Mouse (Mus musculus): Measurements from ENCODE around the gene Plxna2. TPM values are rescaled to one million over a fixed set of nuclear protein-coding genes. Genes with fewer than 3 reads are reported as not detected.

The Plxna2 gene
- total RNA-seq, 2 experiments from 2014 or later, result 8.8 to 10.1 TPM

- no peak for DNase-seq
These were observed 150.8 kb downstream of the Plxna2 start for GRCm38 (mm10) chr1:194768799-194769198.

DNA sequence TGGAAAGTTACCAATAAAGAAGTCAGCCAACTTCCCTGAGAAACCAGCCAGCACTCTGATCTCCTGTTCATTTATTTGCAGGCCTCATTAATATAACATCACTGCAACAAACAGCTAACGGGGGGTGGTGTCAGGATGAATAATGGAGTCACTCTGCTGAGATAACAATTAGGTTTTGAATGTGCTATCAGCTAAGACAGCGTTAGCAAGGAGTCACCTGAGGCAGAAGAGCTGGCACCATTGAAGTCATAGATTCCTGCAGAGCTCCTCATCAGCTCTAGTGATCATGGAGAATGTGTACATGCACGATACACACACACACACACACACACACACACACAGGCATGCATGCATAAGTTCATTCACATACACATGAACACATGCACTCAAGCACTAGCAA is 154.0 kb downstream of the Plxna2 start:
- DNase-seq, result no peak

- no peak for DNase-seq
These were observed 155.9 kb downstream of the Plxna2 start for GRCm38 (mm10) chr1:194773899-194774298.

DNA sequence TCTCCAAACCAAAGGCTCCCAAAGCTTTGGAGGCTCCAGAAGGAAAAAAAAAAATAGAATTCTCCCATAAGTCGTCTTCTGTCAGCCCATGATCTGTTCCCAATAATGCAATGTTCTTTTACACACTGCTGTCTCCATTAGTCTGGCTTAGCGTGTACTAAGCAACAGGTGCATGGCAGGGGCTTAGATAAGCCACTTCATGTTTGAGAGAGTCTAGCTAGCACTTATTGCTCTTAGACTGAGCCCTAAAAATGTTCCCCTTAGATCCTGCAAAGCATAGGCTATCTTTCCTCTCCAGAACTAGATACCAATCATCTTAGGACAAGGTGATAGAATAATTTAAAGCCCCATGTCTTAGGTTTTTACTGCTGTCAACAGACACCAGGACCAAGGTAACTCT is 156.3 kb downstream of the Plxna2 start:
- DNase-seq, result no peak

DNA sequence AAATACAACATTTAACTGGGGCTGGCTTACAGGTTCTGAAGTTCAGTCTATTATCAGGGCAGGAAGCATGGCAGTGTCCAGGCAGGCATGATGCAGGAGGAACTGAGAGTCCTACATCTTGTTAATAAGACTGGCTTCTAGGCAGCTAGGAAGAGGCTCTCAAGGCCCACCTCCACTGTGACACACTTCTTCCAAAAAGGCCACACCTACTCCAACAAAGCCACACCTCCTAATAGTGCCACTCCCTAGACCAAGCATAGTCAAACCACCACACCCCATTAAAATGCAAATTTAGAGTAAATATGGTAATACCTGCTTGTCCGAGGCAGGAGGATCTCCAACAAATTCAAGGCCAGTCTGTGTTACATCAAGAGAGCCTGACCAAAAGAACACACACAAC is 156.7 kb downstream of the Plxna2 start:
- no peak for DNase-seq

GRCm38 (mm10) chr1:194775656-194776374 is 157.8 kb downstream of the Plxna2 start:
- DNase-seq, result no peak

GRCm38 (mm10) chr1:194776510-194777244 is 158.7 kb downstream of the Plxna2 start:
- DNase-seq, result no peak

GRCm38 (mm10) chr1:194777608-194778007 is 159.6 kb downstream of the Plxna2 start:
- no peak for DNase-seq

DNA sequence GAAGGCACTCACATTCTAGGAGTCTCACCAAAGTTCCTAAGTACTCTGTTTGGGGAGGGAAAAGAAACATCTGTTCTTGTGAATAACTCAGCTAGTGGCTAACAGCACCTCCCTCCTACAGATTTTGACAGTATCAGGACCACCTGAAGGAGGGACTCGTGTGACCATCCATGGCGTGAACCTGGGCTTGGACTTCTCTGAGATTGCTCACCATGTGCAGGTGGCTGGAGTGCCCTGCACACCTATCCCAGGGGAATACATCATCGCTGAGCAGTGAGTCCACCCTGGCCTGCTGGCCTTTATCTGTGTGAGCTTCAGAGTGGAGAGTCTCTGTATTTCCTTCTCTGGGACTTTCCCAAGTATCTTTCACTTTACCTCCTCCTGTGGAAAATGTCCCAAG is 162.4 kb downstream of the Plxna2 start:
- no peak for DNase-seq

DNA sequence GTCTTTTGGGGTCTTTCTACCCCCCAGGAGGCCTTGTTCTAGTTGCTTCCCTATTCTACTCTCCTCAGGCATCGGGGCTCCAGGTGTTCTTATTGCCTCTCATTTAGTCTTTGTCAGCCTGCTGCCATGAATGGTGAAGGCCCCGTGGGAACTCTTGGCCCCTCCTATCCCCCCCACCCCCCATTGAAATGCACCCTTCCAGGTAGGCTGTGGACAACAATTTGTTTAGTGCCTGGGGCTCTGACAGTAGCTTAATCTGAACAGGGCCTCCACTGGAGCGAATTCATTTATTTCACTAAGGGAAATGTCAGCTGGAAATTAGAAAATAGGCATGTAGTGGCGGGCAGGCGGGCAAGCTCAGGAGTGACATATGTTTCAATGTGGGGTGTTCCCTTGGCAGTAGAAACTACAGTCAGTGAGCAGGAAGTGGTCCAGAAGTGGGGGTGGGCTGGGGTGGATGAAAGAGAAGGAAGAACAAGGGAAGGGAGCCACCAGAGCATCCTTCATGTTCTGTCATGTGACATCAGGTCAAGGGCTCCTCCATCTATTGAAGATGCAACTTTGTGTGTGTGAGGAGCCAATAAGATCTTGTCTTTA is 162.9 kb downstream of the Plxna2 start:
- DNase-seq, result no peak

DNA sequence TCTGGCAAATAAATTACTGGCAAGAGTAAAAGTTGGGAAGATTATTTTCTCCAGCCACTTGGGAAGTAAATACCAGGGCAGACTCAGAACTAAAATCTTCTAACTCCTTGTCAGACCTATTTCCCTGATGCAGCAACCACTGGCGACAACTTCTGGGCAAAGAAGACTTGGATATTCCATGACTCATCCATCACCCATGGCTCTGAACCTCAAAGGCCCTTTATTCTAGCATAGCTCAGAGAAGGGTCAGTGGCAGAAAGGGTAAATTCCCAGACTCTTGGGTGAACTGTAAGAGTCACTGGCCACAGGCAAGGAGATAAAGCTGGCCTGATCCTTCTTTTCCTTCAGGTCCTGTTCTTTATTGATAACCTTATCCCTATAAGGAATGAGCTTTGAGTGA is 163.5 kb downstream of the Plxna2 start:
- no peak for DNase-seq

GRCm38 (mm10) chr1:194782325-194782724 is 164.3 kb downstream of the Plxna2 start:
- DNase-seq, result no peak

GRCm38 (mm10) chr1:194787626-194788025 is 169.6 kb downstream of the Plxna2 start:
- DNase-seq, result no peak

- no peak for DNase-seq
These were observed 175.4 kb downstream of the Plxna2 start for GRCm38 (mm10) chr1:194793226-194793924.

DNA sequence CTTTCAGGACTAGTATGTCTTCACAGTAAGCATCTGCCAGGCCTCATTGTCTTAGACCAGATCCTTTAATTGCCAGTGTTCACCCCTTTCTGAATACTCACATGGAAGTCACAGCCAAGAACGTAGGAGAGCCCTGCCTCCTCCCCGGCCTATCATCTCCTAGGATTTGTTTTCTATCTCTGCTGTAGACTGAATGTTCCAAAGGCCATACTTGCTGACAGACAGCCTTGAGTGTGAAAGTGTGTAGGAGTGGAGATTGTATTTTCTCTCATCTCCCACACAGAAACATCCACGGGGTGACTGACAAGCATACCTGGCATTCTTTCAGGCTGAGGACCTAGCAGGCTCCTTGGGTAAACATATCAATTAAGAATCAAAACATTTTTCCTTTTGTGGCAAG is 177.3 kb downstream of the Plxna2 start:
- no peak for DNase-seq

GRCm38 (mm10) chr1:194797843-194798242 is 179.8 kb downstream of the Plxna2 start:
- no peak for DNase-seq

- DNase-seq, result no peak
These were observed 180.5 kb downstream of the Plxna2 start for GRCm38 (mm10) chr1:194798511-194798910.

DNA sequence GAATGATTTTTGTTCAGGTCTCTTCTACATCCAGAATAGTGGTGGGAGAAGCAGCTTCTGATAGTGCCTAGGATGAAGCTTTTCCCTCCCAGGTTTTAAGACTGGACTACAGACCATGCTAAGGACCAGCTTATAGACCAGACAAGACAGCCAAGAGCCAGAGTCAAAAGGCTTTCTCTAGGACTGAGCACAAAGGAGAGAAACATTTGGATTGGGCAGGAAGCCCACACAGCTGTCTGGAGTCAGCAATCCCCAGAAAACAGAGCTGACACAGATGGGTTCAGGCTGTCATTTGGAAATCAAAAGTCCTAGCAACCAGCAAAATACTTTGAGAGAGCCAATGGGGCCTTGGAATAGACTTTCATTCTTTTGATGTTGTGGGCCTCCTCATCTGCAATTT is 190.2 kb downstream of the Plxna2 start:
- no peak for DNase-seq

GRCm38 (mm10) chr1:194808681-194809080 is 190.7 kb downstream of the Plxna2 start:
- DNase-seq, result no peak

- DNase-seq, result no peak
These were observed 191.6 kb downstream of the Plxna2 start for GRCm38 (mm10) chr1:194809600-194809999.

GRCm38 (mm10) chr1:194814187-194814586 is 196.2 kb downstream of the Plxna2 start:
- no peak for DNase-seq

GRCm38 (mm10) chr1:194815547-194815946 is 197.5 kb downstream of the Plxna2 start:
- no peak for DNase-seq

DNA sequence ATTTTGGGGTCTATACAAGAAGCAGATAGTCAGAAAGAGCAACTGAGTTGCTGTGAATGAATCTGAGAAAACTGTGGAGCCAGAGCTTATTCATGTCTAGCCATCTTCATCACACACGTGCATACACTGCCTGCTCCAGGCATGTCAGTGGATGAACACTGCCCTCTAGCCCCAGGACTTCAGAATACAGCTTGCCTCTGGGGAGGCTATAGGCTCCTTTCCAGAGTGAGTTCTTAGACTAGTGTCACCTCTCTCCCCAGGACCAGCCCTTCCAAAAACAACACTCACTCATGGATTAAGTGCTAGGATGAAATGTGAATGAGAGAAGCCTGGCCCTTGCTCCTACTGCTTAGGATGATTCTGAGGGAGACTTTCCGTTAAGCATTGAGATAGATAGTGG is 198.9 kb downstream of the Plxna2 start:
- peak; percentile 78 for DNase-seq
